ENCODE assay signal across 27 mouse cellular contexts in genomic region chr7:134541699-134542098, GRCm38 (mm10).
"Had no signal": no experiment of that assay in that cellular context is flagged by ENCODE, and none has a peak within 500 bp of the region (broad histone marks: within the 10 kb centered on the region; RNA-seq: fewer than 3 reads in every experiment).

No protein-coding gene starts in this region.

- H3K9me3 ChIP-seq: heart, embryonic 10.5 days; hindbrain, embryonic 10.5 days; hindbrain, embryonic 12.5 days; intestine, embryonic 15.5 days; limb, embryonic 13.5 days; limb, embryonic 15.5 days; liver, embryonic 12.5 days had no signal

- DNase-seq: gastrocnemius, adult 2 months; gastrocnemius, postnatal 10 days; gastrocnemius, postnatal 25 days; heart, adult 18-20 months; heart, postnatal 10 days; heart, postnatal 4 days; kidney, adult 18-20 months; kidney, adult 8-10 months; kidney, postnatal 14 days; kidney, postnatal 36 days; layer of hippocampus, adult 9-11 months; layer of hippocampus, postnatal 36 days; left cerebral cortex, postnatal 4 days had no signal

- H3K27me3 ChIP-seq: heart, embryonic 12.5 days; hindbrain, embryonic 12.5 days; intestine, embryonic 15.5 days; limb, embryonic 13.5 days; limb, embryonic 15.5 days; liver, embryonic 12.5 days had no signal

- ATAC-seq: hindbrain, embryonic 16.5 days; inflammation-experienced regulatory T-cells, adult 6 months; intestine, embryonic 15.5 days; intestine, postnatal 0 days; liver, embryonic 12.5 days had no signal

- H3K36me3 ChIP-seq: heart, embryonic 10.5 days; heart, embryonic 12.5 days; hindbrain, embryonic 10.5 days; hindbrain, embryonic 12.5 days; intestine, embryonic 15.5 days; limb, embryonic 13.5 days; limb, embryonic 15.5 days; liver, embryonic 12.5 days had no signal

- H3K27ac ChIP-seq: gastrocnemius, adult 2 months; heart, embryonic 10.5 days; hindbrain, embryonic 10.5 days; hindbrain, embryonic 12.5 days; hindbrain, embryonic 14.5 days; intestine, embryonic 15.5 days; kidney, postnatal 0 days; limb, embryonic 13.5 days; limb, embryonic 15.5 days; liver, embryonic 12.5 days; liver, embryonic 14.5 days had no signal

- H3K9ac ChIP-seq: heart, embryonic 12.5 days; hindbrain, embryonic 12.5 days; hindbrain, embryonic 14.5 days; intestine, embryonic 15.5 days; limb, embryonic 13.5 days; limb, embryonic 15.5 days; liver, embryonic 12.5 days; liver, embryonic 14.5 days had no signal

- H3K4me3 ChIP-seq: gastrocnemius, adult 2 months; heart, embryonic 10.5 days; heart, embryonic 12.5 days; hindbrain, embryonic 10.5 days; hindbrain, embryonic 12.5 days; intestine, embryonic 15.5 days; limb, embryonic 13.5 days; limb, embryonic 15.5 days; liver, embryonic 12.5 days had no signal

- H3K4me2 ChIP-seq: heart, embryonic 12.5 days; hindbrain, embryonic 12.5 days; hindbrain, embryonic 14.5 days; intestine, embryonic 15.5 days; limb, embryonic 13.5 days; limb, embryonic 15.5 days; liver, embryonic 12.5 days had no signal

- H3K4me1 ChIP-seq: heart, embryonic 10.5 days; heart, embryonic 12.5 days; hindbrain, embryonic 10.5 days; hindbrain, embryonic 12.5 days; intestine, embryonic 15.5 days; limb, embryonic 13.5 days; limb, embryonic 15.5 days; liver, embryonic 12.5 days had no signal
